Mouse (Mus musculus) liver, embryonic 14.5 days (tissue): Measurements from ENCODE around the gene Pde9a. TPM values are rescaled to one million over a fixed set of nuclear protein-coding genes. Genes with fewer than 3 reads are reported as not detected.

ENCODE experiments used
- ATAC-seq: fragments of 200-750 bp; cut with Nextera tagmentation; 2 replicates; pipeline ENCODE4 v1.8.0; 2017; ENCODE audit warnings: moderate number of reproducible peaks, mild to moderate bottlenecking, moderate library complexity; ENCODE audit not compliant: insufficient read depth
- DNase-seq, 3 experiments: peaks; one replicate each; pipeline ENCODE4 v3.0.0-alpha.2; 2012 to 2013; ENCODE audit warnings: low read depth in 3 of 3, low spot score in 3 of 3
- H3K27ac ChIP-seq: fragments of 300-500 bp; sonication (generic); 2 replicates; pipeline ENCODE4 v1.5.1; 2014; ENCODE audit warnings: moderate library complexity, mild to moderate bottlenecking, control low read depth, inconsistent platforms
- H3K27me3 ChIP-seq: fragments of 300-500 bp; sonication (generic); 2 replicates; pipeline ENCODE4 v1.6.1; 2014; ENCODE audit warnings: mild to moderate bottlenecking, low read length, moderate library complexity; ENCODE audit not compliant: control insufficient read depth, insufficient read depth
- H3K36me3 ChIP-seq: fragments of 300-500 bp; sonication (generic); replicated peaks from 2 replicates; pipeline ENCODE4 v1.6.1; 2014; ENCODE audit warnings: low read depth; ENCODE audit not compliant: control insufficient read depth, insufficient read depth
- H3K4me1 ChIP-seq, 2 experiments: fragments of 200-500 bp in 1 of 2; fragments of 300-500 bp in 1 of 2; sonication (generic) in 1 of 2; replicated peaks; 2 replicates each; pipeline ENCODE4 v1.6.1; 2012 to 2014; ENCODE audit warnings: antibody characterized with exemption in 1 of 2, inconsistent platforms in 1 of 2, low read length in 1 of 2; ENCODE audit not compliant: control insufficient read depth in 2 of 2, insufficient read depth in 2 of 2
- H3K4me2 ChIP-seq: fragments of 300-500 bp; sonication (generic); 2 replicates; pipeline ENCODE4 v1.6.1; 2014; ENCODE audit warnings: low read depth, mild to moderate bottlenecking, control low read depth, moderate library complexity
- H3K4me3 ChIP-seq, 2 experiments: fragments of 200-500 bp in 1 of 2; fragments of 300-500 bp in 1 of 2; sonication (generic) in 1 of 2; 2 replicates each; pipeline ENCODE4 v1.5.1; 2012 to 2014; ENCODE audit warnings: low read depth in 2 of 2, low read length in 2 of 2, mild to moderate bottlenecking in 2 of 2, control low read depth in 1 of 2, inconsistent platforms in 1 of 2, moderate library complexity in 1 of 2; ENCODE audit not compliant: insufficient read depth in 1 of 2
- H3K9ac ChIP-seq: fragments of 300-500 bp; sonication (generic); replicated peaks from 2 replicates; pipeline ENCODE4 v1.6.1; 2014; ENCODE audit warnings: mild to moderate bottlenecking, control low read depth, moderate library complexity
- H3K9me3 ChIP-seq: fragments of 300-500 bp; sonication (generic); 2 replicates; pipeline ENCODE4 v1.6.1; 2016; ENCODE audit warnings: low read length, mixed read lengths; ENCODE audit not compliant: control insufficient read depth
- CTCF ChIP-seq: IDR thresholded peaks from 2 replicates; pipeline ENCODE4 v1.5.1; 2016; ENCODE audit warnings: antibody characterized with exemption, low read depth, control low read depth
- EP300 ChIP-seq: IDR thresholded peaks from 2 replicates; pipeline ENCODE4 v1.6.1; 2016; ENCODE audit warnings: antibody characterized with exemption, low read depth
- WGBS: fragments of 180-500 bp; shearing (Covaris S2); extraction: QIAGEN DNeasy Blood & Tissue Kit; methylation state at CpG from one replicate; pipeline ENCODE4 v1.1.7; 2014; ENCODE audit not compliant: insufficient replicate concordance; 5-methylcytosine and 5-hydroxymethylcytosine counted together
- polyA plus RNA-seq, 2 experiments: library from polyadenylated mRNA; depleted of rRNA in 1 of 2; stranded (reverse) in 1 of 2; unstranded in 1 of 2; fragments of >200 nt; fragmentation: Nextera tagmentation in 1 of 2; extraction: Ambion mirVana in 1 of 2; gene quantifications; 2 replicates each; pipeline versions ENCODE4 v1.2.1 to v1.2.3; 2012 to 2014

Pde9a gene
- polyA plus RNA-seq, 2 experiments: 2.8 to 3.6 TPM

GRCm38 (mm10) chr17:31409741-31410350 is 23.8 kb downstream of the Pde9a start:
- WGBS: 37% methylated on average over 10 of the region's 10 CpGs
- TF ChIP-seq EP300 (no peak), CTCF (no peak)
- no peak for DNase-seq
- no peaks in the 10 kb centered on the region for H3K27me3 ChIP-seq
- no peak overlapping the region for H3K27ac ChIP-seq
- no peaks in the 10 kb centered on the region for H3K36me3 ChIP-seq
- H3K9ac ChIP-seq: no peak overlapping the region
- no peak for ATAC-seq
- H3K9me3 ChIP-seq: no peaks in the 10 kb centered on the region
- H3K4me1 ChIP-seq: peaks cover 0 to 3% of the 10 kb centered on the region in 2 experiments; a peak in 1 of 4 replicates
- H3K4me3 ChIP-seq: no peak overlapping the region
- no peak overlapping the region for H3K4me2 ChIP-seq

- DNase-seq: no peak
- no peak for ATAC-seq
- H3K27me3 ChIP-seq: no peaks in the 10 kb centered on the region
- H3K27ac ChIP-seq: no peak overlapping the region
- no peaks in the 10 kb centered on the region for H3K4me1 ChIP-seq
- no peak overlapping the region for H3K4me2 ChIP-seq
- H3K4me3 ChIP-seq: no peak overlapping the region
- TF ChIP-seq EP300: no peak
- TF ChIP-seq CTCF: no peak
- WGBS: 63% methylated on average over 9 of the region's 9 CpGs
- no peaks in the 10 kb centered on the region for H3K9me3 ChIP-seq
- H3K9ac ChIP-seq: no peak overlapping the region
- no peaks in the 10 kb centered on the region for H3K36me3 ChIP-seq
Observed at GRCm38 (mm10) chr17:31415258-31415657, 29.2 kb downstream of the Pde9a start.

GRCm38 (mm10) chr17:31418804-31419597 is 33.0 kb downstream of the Pde9a start:
- H3K27ac ChIP-seq: no peak overlapping the region
- TF ChIP-seq EP300 (no peak), CTCF (no peak)
- H3K36me3 ChIP-seq: no peaks in the 10 kb centered on the region
- no peaks in the 10 kb centered on the region for H3K27me3 ChIP-seq
- no peaks in the 10 kb centered on the region for H3K9me3 ChIP-seq
- DNase-seq (no peak), ATAC-seq (no peak)
- 65% methylated on average over 17 of the region's 17 CpGs for WGBS
- no peak overlapping the region for H3K4me3 ChIP-seq
- H3K9ac ChIP-seq: no peak overlapping the region
- no peak overlapping the region for H3K4me2 ChIP-seq
- H3K4me1 ChIP-seq: no peaks in the 10 kb centered on the region

- DNase-seq: no peak
- no peak for TF ChIP-seq CTCF
- no peak for TF ChIP-seq EP300
- H3K4me3 ChIP-seq: no peak overlapping the region
Observed at GRCm38 (mm10) chr17:31419598-31419950, 33.6 kb downstream of the Pde9a start.

GRCm38 (mm10) chr17:31419995-31420394 is 34.0 kb downstream of the Pde9a start:
- H3K4me3 ChIP-seq: no peak overlapping the region
- TF ChIP-seq CTCF (no peak), EP300 (no peak)
- no peak overlapping the region for H3K4me2 ChIP-seq
- ATAC-seq (no peak), DNase-seq (no peak)
- no peaks in the 10 kb centered on the region for H3K36me3 ChIP-seq
- no peaks in the 10 kb centered on the region for H3K27me3 ChIP-seq
- H3K27ac ChIP-seq: no peak overlapping the region
- H3K9me3 ChIP-seq: no peaks in the 10 kb centered on the region
- WGBS: 40% methylated on average over 3 of the region's 3 CpGs
- H3K9ac ChIP-seq: no peak overlapping the region
- no peaks in the 10 kb centered on the region for H3K4me1 ChIP-seq

More at GRCm38 (mm10) chr17:31419598-31419950, 33.6 kb downstream of the Pde9a start:
- no peaks in the 10 kb centered on the region for H3K27me3 ChIP-seq
- no peak overlapping the region for H3K4me2 ChIP-seq
- ATAC-seq: no peak
- no peaks in the 10 kb centered on the region for H3K4me1 ChIP-seq
- no peaks in the 10 kb centered on the region for H3K36me3 ChIP-seq
- WGBS: 39% methylated on average over 2 of the region's 2 CpGs
- H3K9ac ChIP-seq: no peak overlapping the region
- H3K9me3 ChIP-seq: no peaks in the 10 kb centered on the region
- H3K27ac ChIP-seq: no peak overlapping the region
